ENCODE assay signal across 7 mouse cellular contexts in the genomic region with DNA sequence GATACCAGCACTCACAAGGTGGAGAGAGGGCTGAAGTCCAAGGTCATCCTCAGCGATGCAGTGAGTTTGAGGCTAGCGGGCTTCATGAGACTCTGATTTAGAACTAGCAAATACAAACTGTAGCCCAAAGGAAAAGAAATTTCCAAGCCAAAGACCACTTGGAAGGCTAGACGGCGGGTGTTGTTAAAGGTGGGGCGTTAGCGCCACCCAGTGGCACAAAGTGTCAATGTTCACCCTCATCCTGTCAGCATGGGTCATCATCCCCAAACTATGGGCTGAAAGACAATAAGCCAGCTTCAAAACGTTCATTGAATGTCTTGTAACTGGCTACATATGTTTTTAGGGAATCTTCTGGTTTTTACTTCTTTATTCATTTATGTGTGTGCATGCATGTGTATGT. TPM values are rescaled to one million over a fixed set of nuclear protein-coding genes. Genes with fewer than 3 reads are reported as not detected.
DNase-seq lines count a peak whose midpoint lies in the region; ATAC-seq and TF ChIP-seq lines count a peak whose summit lies in the region.

No protein-coding gene starts in this region.

- H3K9me3 ChIP-seq in ES-Bruce4 (replicated peaks; ENCODE audit: control insufficient read depth, insufficient read depth, low read length, poor library complexity, severe bottlenecking): no peaks in the 10 kb centered on the region
- H3K9me3 ChIP-seq in lung, postnatal 0 days (ENCODE audit: low read length): no peaks in the 10 kb centered on the region

- no peaks in the 10 kb centered on the region for H3K4me1 ChIP-seq in ES-Bruce4 (ENCODE audit: control insufficient read depth, insufficient read depth, low read length)
- no peaks in the 10 kb centered on the region for H3K4me1 ChIP-seq in lung, postnatal 0 days (ENCODE audit: insufficient read depth, low read depth, low read length)

- no peaks in the 10 kb centered on the region for H3K36me3 ChIP-seq in ES-Bruce4 (ENCODE audit: control insufficient read depth, insufficient read depth, low read length, poor library complexity, severe bottlenecking)
- no peaks in the 10 kb centered on the region for H3K36me3 ChIP-seq in lung, postnatal 0 days (ENCODE audit: insufficient read depth, low read length)

- H3K27ac ChIP-seq in ES-Bruce4 (ENCODE audit: insufficient read depth, low read length): no peak overlapping the region
- H3K27ac ChIP-seq in lung, postnatal 0 days (ENCODE audit: low read length): no peak overlapping the region

- no peak for TF ChIP-seq EP300 in ES-Bruce4 (IDR thresholded peaks at IDR 0.05; ENCODE audit: insufficient read depth, low read depth, low read length)
- TF ChIP-seq EP300 in lung, postnatal 0 days (IDR thresholded peaks at IDR 0.05): no peak

- no peak overlapping the region for H3K4me3 ChIP-seq in ES-Bruce4 (ENCODE audit: low read depth, low read length)
- H3K4me3 ChIP-seq in lung, postnatal 0 days (ENCODE audit: low read depth, low read length): no peak overlapping the region

- TF ChIP-seq CTCF in ES-Bruce4 (IDR thresholded peaks at IDR 0.05; ENCODE audit: low read depth, low read length): peak; percentile 88
- peak; percentile 89 for TF ChIP-seq CTCF in lung, postnatal 0 days (IDR thresholded peaks at IDR 0.05)

- 3% methylated on average over 7 of the region's 7 CpGs for WGBS in lung, postnatal 0 days

- H3K4me2 ChIP-seq in lung, postnatal 0 days (replicated peaks; ENCODE audit: low read depth, low read length): no peak overlapping the region

- no peaks in the 10 kb centered on the region for H3K27me3 ChIP-seq in ES-Bruce4 (ENCODE audit: control insufficient read depth, insufficient read depth, low read length, poor library complexity, severe bottlenecking)
- no peaks in the 10 kb centered on the region for H3K27me3 ChIP-seq in lung, postnatal 0 days (replicated peaks; ENCODE audit: insufficient read depth, low read length)

- no peak for TF ChIP-seq POLR2A in ES-Bruce4 (IDR thresholded peaks at IDR 0.05; ENCODE audit: insufficient read depth, low read length)

- H3K9ac ChIP-seq in ES-Bruce4 (ENCODE audit: low read depth, poor library complexity, severe bottlenecking): no peak overlapping the region
- no peak overlapping the region for H3K9ac ChIP-seq in lung, postnatal 0 days (replicated peaks; ENCODE audit: low read depth)

- peak; percentile 64 for DNase-seq in CD4-positive helper T cell, adult 2 months (ENCODE audit: low read depth, low spot score)
- DNase-seq in c-Kit-positive CD71-positive TER-119-positive erythroid progenitor cells, embryonic 14.5 days (ENCODE audit: low spot score): peak; percentile 52
- DNase-seq in frontal cortex, postnatal 25 days (ENCODE audit: low spot score in 2 of 2): peak; percentile 70 to 73
- DNase-seq in kidney, postnatal 25 days: peak; percentile 67 to 81
- DNase-seq in lung, postnatal 0 days (ENCODE audit: low spot score): peak; percentile 85
- DNase-seq in right cerebral cortex, postnatal 10 days (ENCODE audit: low spot score in 2 of 2): peak; percentile 72 to 86

- ATAC-seq in lung, postnatal 0 days: peak; percentile 62

RNA-seq across cellular contexts. Expression of a gene that starts 14.7 kb away (rescaled TPM):
- 0.42 and 0.94 TPM in 2 replicates for polyA plus RNA-seq in ES-Bruce4 (2011; ENCODE audit: insufficient read depth, insufficient read length, low read depth, missing spikeins)
- polyA plus RNA-seq in lung, postnatal 0 days (2015; fragmentation: Nextera tagmentation; extraction: Ambion mirVana): 1.7 TPM in 2 replicates

RNA-seq across cellular contexts. Expression of a gene that starts 14.8 kb away (rescaled TPM):
- polyA plus RNA-seq in ES-Bruce4 (2011; ENCODE audit: insufficient read depth, insufficient read length, low read depth, missing spikeins): 377 and 424 TPM in 2 replicates
- polyA plus RNA-seq in lung, postnatal 0 days (2015; fragmentation: Nextera tagmentation; extraction: Ambion mirVana): 281 and 302 TPM in 2 replicates

RNA-seq across cellular contexts. Expression of a gene that starts 19.3 kb away (rescaled TPM):
- polyA plus RNA-seq in ES-Bruce4 (2011; ENCODE audit: insufficient read depth, insufficient read length, low read depth, missing spikeins): 63.7 and 69.8 TPM in 2 replicates
- 44.0 and 45.2 TPM in 2 replicates for polyA plus RNA-seq in lung, postnatal 0 days (2015; fragmentation: Nextera tagmentation; extraction: Ambion mirVana)

RNA-seq across cellular contexts. Expression of a gene that starts 43.2 kb away (rescaled TPM):
- polyA plus RNA-seq in ES-Bruce4 (2011; ENCODE audit: insufficient read depth, insufficient read length, low read depth, missing spikeins): 0.41 and 0.55 TPM in 2 replicates
- polyA plus RNA-seq in lung, postnatal 0 days (2015; fragmentation: Nextera tagmentation; extraction: Ambion mirVana): 0.05 TPM in 1 of 2 replicates, not detected in the other
